Mouse (Mus musculus) activated CD4-positive, CD25-positive, alpha-beta regulatory T cell, adult 4 months (primary cell): Measurements from ENCODE around the gene Gm45753. TPM values are rescaled to one million over a fixed set of nuclear protein-coding genes. Genes with fewer than 3 reads are reported as not detected.

Experiments used
- ATAC-seq: one replicate; pipeline ENCODE4 v1.8.0; 2017
- polyA plus RNA-seq, 2 experiments: library from polyadenylated mRNA; unstranded; fragments of 100-300 nt; shearing (Covaris generic); gene quantifications; one replicate each; pipeline ENCODE4 v1.2.1; 2017

Gm45753 gene
- polyA plus RNA-seq, 2 experiments from 2014 or later: not detected

DNA sequence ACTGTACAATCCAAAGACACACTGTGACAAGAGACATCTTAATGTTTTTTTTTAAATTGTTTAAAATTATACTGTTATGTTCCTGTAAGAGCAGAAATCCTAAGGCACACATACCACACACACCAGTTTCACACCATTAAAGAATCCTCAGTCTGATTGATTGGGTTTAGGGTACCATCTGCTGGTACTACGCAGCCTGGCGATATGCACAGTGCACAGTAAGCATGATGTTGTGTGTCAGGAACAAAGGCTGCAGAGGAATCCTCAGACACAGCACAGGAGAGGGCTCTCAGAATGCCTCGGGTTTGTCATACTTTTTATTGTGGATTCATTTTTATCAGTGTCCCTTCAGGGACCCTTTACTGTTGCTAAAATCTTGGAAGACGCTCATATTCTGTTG, 33.9 kb downstream of the Gm45753 start:
- ATAC-seq: no peak

DNA sequence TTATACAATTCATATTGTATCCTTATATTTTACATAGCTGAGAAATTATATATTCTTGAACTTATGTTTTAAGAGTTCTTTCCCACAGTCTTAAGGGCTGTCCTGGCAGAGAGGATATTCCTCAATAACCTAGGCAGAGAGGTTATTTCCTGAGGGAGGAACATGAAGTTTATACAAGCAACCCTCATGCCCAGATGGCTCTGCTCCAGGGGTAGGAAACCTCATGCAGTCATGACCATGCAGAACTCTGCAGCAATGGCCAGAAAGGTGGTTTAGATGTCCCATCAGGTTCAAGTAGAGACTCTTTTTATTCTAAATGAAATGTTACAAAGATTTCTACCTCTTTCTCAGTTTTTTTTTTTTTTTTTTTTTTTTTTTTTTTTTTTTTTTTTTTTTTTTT, 39.2 kb downstream of the Gm45753 start:
- no peak for ATAC-seq

DNA sequence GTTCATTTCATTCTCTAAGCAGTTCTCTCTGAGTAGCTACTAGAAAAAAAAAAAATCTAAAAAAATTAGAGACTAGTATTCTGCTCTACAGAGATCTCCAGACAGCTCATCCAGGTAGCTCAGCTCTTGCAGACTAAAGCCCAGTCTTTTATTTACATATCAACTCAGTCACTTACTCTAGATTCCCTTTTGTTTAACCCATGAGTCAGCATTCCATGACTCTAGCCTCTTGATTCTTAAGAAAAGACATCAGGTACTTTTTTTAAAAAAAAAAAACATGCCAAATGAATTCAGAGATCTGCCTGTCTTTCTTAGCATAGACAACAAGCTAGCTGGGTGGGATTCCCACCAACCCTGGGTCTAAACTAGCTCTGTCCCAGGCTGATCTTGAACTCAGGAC, 39.8 kb downstream of the Gm45753 start:
- no peak for ATAC-seq

DNA sequence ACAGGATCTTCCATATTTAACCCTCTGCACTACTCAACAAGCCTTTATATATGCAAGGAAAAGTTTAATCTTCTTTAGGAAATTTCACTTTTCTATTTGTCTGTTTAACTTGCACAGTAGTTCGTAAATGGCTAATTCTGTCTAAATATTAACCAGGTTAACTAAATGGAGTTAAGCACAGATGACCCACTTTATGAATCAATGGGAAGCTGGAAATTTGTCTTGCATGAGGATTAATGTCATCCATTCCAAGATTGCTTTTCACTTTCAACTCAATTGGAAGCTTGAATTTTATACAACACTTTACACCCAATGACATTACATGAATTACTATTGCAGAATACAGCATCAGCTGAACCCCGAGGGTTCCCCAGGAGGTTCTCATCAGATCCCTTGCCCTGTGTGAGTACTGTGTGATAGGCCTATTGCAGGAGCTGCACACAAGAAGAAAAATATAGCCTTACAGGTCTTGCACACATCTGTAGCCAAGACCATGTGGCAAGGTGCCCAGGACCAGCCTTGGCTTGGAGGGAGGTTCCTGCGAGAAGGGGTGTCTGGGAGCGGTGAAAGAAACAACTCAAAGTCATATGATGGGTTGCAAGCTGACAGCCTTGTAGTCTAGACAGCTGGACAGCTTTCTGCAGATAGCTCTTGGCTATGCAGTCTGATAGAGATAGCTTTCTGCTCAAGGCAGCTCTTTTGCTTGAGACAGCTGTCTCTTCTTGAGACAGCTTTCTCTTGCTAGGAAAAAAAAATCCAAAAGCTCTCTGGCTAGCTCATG, 40.5 kb downstream of the Gm45753 start:
- ATAC-seq: no peak

DNA sequence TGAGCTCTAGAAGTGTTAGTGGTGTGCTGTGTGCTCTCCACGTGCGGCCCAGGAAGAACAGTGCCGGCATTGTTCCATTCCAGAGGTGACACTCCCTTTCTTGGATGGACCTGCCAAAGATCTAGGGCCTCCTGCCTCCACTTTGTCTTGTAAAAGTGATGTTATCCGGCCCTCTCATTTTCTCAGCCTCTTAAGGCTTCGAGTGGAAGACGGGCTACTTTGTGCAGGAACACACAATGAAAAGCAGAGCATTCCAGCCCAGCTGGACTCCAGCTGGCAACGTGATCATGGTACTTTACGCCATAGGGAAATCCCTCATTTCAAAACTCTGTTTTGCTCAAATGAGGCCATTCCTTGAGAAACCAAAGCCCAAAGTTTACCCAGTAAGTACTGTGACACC, 41.3 kb downstream of the Gm45753 start:
- no peak for ATAC-seq

DNA sequence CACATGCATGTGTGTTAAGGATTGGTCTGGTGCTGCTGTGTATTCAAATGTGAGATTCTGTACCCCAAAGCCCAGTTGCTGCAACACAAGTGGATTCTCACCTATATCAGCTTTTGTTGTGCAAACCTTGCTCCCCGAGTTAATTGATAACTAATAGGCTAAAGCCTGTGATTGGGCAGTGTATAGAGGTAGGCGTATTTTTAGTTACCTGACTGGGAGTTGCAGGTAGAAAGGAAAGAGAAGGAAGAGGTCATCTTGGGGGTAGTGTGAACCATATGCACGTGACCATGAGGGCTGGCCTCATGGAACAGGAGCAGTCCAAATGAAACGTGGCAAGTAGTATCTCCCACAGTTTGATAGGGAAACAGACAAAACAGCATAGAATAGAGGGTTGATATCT, 43.3 kb downstream of the Gm45753 start:
- no peak for ATAC-seq

DNA sequence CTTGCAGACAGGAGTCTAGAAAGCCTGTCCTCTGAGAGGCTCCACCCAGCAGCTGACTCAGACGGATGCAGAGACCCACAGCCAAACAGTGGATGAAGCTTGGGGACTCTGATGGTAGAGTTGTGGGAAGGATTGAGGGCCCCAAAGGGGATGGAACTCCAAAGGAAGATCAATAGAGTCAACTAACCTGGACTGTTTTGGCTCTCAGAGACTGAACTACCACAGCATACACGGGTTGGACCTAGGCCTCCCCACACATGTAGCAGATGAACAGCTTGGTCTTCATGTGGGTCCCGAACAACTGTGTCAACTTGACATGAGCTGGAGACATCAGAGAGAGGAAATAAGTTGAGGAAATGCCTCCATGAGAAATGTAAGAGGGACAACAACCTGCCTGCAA, 45.4 kb downstream of the Gm45753 start:
- ATAC-seq: no peak

DNA sequence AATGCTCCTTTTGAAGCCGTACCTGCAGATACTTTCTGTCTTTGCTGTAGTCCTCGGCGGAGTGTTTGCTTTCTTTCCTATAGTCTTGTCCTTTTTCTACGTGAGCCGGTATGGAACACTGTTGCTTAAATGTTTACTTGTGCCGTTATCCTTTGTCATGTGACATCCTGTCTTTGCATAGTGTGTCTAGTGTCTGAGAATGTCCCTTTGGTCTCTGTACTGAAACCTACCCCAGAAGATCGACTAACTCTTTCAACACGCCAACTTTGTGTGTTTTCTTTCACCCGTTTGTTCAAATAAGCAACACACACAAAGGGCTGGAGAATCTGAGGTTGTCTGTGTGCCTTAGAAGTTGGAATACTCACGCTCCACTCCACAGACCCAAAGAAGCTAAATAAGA, 46.3 kb downstream of the Gm45753 start, which contains the start of gene F11:
Gene F11 (minus strand): TSS at position 112 of the 400 bp plus-strand sequence.
- no peak for ATAC-seq

DNA sequence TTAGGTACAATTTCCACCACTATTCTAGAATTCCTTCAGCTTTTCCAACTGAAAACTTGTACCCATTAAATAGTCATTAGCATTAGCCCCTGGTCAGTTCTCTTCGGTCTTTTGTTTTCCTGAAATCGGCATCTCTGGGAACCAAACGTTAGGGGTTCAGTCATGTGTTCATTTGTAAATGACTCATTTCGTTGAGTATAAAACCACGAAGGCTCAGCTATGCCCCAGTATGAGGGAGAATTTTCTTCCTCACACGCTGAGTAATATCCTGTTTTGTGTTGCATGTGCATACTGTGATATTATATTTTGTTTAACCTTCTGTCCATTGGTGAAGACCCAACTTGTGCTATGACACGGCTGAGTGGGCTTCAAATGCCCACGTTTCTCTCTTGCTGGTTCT, 49.8 kb downstream of the Gm45753 start:
- no peak for ATAC-seq

DNA sequence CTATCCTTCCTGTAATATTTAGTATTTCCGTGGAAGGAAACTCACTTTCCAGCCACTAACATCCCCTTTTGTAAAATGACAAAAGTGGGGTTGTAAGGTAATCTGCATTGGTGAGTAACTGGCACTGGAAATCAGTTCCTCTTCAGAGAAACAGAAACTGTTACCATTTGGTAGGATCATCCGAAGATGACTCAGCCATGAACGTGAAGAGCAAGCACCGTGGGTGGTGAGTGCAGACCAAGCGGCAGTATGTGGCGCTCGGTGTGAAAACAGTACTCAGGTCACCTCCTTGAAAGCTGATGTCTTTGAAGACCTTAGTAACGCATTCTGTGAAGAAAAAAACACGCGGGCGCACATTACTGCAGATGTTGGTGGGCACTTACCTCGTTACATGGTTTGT, 53.2 kb downstream of the Gm45753 start:
- ATAC-seq: no peak

DNA sequence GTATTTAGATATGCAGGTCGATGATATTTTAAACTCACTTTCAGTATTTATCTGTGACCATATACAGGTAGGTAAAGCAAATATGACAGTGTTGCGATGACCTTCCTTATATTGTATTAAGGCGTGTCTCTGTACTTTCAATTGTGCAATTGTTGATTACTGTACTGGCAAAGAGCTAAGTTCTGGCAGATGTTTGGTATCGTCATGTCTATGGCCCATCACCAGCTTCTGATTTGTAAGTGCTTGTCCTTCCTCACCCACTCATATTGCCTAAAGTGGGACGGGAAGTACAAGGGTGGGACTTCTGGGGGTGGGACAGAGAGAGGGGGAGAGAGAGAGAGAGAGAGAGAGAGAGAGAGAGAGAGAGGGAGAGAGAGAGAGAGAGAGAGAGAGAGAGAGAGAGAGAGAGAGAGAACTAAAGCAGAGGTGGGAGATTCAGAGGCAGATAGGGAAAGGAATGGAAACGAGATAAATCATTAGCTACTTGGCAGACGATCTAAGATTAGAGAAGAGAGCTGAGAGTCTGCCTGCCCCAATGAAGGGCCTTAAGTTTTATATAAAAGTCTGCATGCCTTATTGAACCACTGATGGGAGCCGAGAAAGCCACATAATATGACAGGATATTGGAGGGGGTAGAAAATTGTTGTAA, 53.9 kb downstream of the Gm45753 start:
- ATAC-seq: no peak

DNA sequence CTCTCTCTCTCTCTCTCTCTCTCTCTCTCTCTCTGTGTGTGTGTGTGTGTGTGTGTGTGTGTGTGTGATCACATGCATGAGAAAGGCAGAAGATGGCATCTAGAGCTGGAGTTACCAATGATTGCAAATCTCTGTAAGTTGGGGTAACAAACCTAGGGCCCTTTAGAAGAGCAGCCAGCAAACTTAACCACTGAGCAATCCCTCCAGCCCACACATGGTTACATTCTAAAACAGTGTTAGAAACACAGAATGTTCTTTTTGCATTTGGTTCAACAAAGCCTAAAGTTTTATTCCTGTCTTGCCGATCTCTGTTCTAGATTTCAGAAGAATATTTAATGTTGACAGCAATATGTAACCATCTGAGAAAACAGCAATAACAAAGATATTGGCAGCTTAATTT, 54.7 kb downstream of the Gm45753 start:
- no peak for ATAC-seq

DNA sequence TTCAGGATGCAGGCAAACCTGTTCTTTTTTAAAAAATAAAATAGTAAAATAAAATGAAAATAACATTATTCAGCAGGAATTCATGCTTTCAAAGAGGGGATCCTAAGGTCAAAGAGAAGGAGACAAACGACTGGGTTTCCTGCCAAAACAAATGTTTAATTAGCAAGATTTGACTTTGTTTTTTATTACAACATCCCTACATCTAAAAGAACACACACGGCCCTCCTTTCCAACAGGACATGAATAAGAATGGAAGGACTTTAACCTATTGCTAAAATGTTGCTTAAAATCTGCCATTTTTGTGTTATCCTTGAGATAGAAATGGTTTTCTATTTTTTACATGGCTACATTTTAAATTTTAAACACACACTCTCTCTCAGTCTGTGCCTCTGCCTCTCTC, 55.2 kb downstream of the Gm45753 start:
- ATAC-seq: no peak

DNA sequence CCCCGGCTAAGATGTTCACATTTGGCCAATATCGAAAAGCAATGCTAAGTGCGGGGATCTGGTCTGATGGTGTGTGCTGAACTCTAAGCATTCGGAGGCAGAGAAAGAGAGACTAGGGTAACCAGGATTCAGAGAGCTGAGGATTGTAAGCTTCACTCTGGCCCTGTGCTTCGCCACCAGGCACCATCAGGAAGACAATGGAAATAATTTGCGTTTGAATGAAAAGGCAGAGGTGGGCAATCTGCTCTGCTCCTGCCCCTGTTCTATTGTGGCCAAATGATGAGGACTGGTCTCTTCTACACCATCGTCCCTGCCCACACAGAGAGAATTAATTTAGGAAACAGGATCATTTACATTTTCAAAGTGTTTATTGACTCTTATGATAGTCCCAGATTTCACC, 62.0 kb downstream of the Gm45753 start:
- no peak for ATAC-seq

DNA sequence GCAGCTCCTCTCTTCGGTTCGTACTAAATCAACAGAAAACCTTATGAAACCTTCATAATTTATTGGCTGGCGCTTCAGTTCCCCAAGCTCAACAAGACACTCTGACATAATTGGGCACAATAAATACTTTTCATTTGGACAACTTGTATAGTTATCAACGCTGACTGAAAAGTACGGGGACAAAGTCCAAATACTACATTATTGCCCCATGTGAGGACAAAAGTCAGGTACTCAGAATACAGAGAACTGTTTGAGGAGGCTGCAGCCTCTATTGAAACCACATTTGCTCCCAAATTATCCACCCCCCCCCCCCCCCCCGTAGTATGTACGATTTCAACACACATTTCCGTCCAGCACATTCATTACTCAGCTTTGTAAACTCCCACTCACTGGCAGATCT, 68.9 kb downstream of the Gm45753 start:
- ATAC-seq: no peak

DNA sequence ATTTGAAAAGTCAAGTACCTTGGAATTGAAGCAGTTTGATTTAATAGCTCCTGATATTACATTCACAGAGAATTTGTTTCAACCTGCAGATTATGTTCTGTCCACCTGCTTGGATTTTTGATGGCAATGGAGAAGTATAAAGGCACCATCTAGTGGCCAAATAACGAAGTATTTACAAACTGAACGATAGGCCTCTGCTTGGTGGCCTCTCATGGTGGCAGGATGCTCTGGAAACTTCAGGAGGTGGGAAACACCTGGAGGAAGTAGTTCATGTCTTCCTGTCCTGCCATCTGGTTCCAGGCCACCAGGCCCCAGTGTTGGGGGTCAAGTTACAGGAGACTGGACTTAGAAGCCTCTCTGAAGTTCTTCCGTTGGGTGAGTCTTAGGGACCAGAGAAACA, 70.0 kb downstream of the Gm45753 start:
- ATAC-seq: no peak

DNA sequence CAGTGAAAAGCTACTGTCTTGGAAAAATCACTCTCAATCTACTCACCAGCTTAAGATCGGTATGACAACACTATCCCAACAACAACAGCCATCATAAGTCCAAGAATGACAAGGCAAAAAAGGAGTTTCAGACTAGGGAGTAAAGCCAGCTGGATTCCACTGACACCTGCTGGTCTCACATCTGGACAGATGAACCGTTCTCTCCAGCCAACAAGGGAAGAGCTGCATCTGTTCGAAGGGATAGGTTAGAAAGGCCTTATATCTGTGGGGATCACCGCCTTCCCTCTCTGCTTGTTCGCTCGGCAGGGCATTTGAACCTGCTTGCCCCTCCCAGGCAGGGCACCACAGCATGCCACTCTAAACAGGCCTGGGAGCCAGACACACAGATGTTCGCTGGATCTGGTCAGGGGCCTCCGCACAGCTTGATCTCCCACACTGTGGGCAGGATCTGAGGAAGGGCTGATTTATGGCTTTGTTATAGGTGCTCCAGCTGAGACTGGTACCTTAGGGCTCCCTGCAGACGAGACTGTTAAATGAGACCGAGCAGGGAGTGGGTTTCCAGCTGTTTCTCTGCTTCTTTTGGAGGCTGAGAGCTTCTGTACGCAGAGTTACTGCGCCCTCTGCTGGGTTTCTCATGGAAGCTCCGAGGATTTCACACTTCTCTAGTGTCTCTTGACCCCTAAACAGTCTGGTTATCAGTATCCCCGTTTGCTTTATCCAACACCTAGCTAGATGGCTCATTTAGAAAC, 71.9 kb downstream of the Gm45753 start:
- no peak for ATAC-seq

DNA sequence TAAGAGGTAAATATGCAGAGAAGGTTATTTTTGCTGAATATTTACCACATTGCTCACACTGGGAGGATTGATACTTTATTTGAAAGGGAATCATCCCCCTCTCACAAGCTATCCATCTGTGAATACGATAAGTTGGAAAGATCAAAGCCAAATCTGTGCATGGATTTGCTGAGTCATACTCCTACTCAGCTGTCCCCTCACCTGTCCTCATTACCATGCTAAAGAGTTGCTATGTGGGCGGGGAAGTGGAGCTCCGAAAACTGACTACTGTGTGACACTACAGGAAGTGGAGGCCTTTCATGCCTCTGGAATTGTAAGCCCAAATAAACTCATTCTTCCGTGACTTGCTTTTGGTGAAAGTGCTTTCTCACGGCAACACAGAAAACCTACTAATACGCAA, 73.0 kb downstream of the Gm45753 start:
- ATAC-seq: no peak

DNA sequence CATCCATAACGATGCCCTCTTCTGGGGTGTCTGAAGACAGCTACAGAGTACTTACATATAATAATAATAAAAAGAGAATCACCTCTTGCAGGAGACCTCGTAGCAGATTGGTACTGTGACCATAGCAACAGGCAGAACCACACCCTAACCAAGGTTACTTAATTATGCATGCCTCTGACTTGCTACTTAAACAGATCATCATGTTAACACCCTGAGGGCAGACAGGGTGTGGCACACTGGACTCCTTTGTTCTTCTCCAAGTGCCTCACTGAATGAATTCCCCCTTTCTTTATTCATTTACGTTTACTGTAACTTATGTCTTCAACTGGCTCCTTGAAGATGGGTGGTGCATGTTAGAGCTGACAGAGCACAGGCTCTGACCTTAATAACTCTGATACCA, 75.0 kb downstream of the Gm45753 start:
- no peak for ATAC-seq
